Mouse (Mus musculus) forelimb bud, embryonic 11.5 days (tissue): ENCODE results near the gene Mlip.

Experiments used
- DNase-seq: peaks from one replicate; pipeline ENCODE4 v3.0.0-alpha.2; 2012; ENCODE audit warnings: low read depth, low spot score

The Mlip gene

GRCm38 (mm10) chr9:77353942-77354341 is 1.2 kb upstream of the Mlip start:
- no peak for DNase-seq

GRCm38 (mm10) chr9:77347704-77348103 is 5.1 kb downstream of the Mlip start:
- DNase-seq, result no peak

- DNase-seq, result no peak
Observed at GRCm38 (mm10) chr9:77344318-77344717, 8.5 kb downstream of the Mlip start.

GRCm38 (mm10) chr9:77340159-77340862 is 12.5 kb downstream of the Mlip start:
- DNase-seq, result no peak

GRCm38 (mm10) chr9:77339571-77340148 is 13.1 kb downstream of the Mlip start:
- no peak for DNase-seq

- DNase-seq, result no peak
Observed at GRCm38 (mm10) chr9:77335370-77335769, 17.4 kb downstream of the Mlip start.

GRCm38 (mm10) chr9:77318346-77318745 is 34.4 kb downstream of the Mlip start:
- no peak for DNase-seq

GRCm38 (mm10) chr9:77310548-77310947 is 42.2 kb downstream of the Mlip start:
- DNase-seq, result no peak

GRCm38 (mm10) chr9:77305417-77305816 is 47.4 kb downstream of the Mlip start:
- DNase-seq, result no peak

- DNase-seq, result no peak
Observed at GRCm38 (mm10) chr9:77302340-77302739, 50.4 kb downstream of the Mlip start.

GRCm38 (mm10) chr9:77287958-77288357 is 64.8 kb downstream of the Mlip start:
- no peak for DNase-seq

GRCm38 (mm10) chr9:77279371-77279770 is 73.4 kb downstream of the Mlip start:
- DNase-seq, result no peak

GRCm38 (mm10) chr9:77278055-77278454 is 74.7 kb downstream of the Mlip start:
- no peak for DNase-seq

GRCm38 (mm10) chr9:77277270-77277669 is 75.5 kb downstream of the Mlip start:
- DNase-seq, result no peak

GRCm38 (mm10) chr9:77276451-77277154 is 76.2 kb downstream of the Mlip start:
- no peak for DNase-seq

GRCm38 (mm10) chr9:77272727-77273126 is 80.0 kb downstream of the Mlip start:
- no peak for DNase-seq

GRCm38 (mm10) chr9:77265268-77266017 is 87.3 kb downstream of the Mlip start:
- DNase-seq, result no peak

GRCm38 (mm10) chr9:77259052-77259451 is 93.7 kb downstream of the Mlip start:
- DNase-seq, result no peak

GRCm38 (mm10) chr9:77258265-77258664 is 94.5 kb downstream of the Mlip start:
- DNase-seq, result no peak

GRCm38 (mm10) chr9:77254514-77254913 is 98.3 kb downstream of the Mlip start:
- DNase-seq, result no peak

- DNase-seq, result no peak
Observed at GRCm38 (mm10) chr9:77252761-77253160, 100.0 kb downstream of the Mlip start.

- no peak for DNase-seq
Observed at GRCm38 (mm10) chr9:77252134-77252533, 100.6 kb downstream of the Mlip start.
